Mouse (Mus musculus): ENCODE data around the gene Cldn2.
A peak's percentile ranks its signal among the peaks of the same experiment; 100 is the strongest.
"Not testable (repeated sequence)": the region's sequence is repeated elsewhere in the genome, so short reads cannot be mapped to it uniquely, and the experiment has no call there.

Gene Cldn2

DNA sequence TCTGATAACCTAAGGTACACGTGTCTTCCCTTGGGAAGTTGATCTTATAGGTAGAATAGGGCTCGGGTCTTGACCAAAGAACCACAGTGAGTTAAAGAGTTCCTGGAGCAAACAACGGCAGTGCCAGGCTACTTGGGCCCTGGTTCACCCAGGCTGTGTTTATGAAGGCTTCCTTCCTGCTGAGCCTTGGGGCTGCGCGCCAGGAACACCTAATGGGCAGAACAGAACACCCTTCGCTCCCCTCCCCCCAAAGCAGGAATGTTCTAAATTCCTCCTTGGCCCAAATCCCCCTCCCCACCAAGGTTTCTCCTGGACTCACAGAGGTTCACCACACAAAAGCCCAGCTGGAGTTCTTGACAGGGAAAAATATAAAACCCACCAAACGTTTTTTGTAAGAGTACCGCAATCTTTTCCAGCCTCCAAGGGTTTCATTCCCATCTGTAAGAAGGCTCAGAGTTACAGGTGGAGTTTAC, at the start of gene Cldn2:
Gene Cldn2 (plus strand): TSS at position 423 of the 473 bp plus-strand sequence.
- DNase-seq = no peak

DNA sequence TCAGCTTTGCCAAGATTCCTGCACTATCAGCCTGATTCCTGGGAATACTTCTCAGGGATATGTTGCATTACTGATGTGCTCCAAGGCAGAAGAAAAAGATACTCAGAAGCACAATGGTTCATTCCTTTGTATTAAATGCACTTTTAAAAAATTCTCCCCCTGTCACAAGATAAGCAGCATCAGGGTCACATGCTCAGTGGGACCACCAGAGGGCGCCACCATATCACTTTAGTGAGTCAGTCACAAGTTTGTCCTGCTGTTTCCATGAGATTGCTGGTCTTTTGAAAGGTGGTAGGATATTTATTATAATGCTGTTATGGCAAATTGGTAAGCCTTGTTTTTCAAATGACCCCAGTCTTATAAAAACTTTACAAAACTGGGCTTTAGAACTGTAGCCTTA, 48.8 kb upstream of the Cldn2 start:
- peak; percentile 52 for DNase-seq

DNA sequence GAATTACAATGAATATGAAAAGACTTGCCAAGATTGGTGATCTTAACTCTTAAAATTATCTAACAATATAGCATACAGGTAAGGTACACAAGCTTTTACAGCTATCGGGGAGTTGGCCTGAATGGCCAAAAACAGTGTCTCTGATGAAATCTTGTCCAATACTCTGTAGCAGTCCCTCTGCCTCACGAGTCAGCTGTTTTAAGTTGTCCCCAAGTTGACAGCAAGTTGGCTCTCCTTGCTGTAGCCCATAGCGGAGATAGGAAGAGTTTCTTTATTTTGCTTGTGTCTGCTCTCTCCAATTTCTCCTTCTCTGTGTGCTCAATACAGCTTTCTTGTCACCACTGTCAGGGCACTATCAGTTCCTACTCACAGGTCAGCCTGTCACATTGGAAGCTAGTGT, 42.0 kb upstream of the Cldn2 start:
- not testable (repeated sequence) for DNase-seq

DNA sequence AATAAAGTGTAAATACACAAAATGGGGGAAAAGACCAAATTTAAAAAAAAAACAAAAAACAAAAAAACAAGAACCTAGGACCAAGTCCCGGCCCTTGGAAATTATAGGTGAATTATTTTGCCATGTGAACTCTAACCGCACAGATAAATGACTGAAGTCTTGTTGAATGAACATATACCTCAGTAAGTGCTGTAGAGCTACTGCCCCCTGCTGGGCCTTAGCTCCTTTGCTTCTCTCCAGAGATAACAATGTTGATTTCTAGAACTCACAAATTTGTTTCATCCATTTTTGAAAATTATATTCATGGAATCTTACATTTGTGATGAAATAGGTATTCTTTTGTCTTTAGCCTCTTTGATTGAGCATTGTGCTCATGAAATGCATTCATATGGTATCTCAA, 38.1 kb upstream of the Cldn2 start:
- DNase-seq = peak; percentile 35

DNA sequence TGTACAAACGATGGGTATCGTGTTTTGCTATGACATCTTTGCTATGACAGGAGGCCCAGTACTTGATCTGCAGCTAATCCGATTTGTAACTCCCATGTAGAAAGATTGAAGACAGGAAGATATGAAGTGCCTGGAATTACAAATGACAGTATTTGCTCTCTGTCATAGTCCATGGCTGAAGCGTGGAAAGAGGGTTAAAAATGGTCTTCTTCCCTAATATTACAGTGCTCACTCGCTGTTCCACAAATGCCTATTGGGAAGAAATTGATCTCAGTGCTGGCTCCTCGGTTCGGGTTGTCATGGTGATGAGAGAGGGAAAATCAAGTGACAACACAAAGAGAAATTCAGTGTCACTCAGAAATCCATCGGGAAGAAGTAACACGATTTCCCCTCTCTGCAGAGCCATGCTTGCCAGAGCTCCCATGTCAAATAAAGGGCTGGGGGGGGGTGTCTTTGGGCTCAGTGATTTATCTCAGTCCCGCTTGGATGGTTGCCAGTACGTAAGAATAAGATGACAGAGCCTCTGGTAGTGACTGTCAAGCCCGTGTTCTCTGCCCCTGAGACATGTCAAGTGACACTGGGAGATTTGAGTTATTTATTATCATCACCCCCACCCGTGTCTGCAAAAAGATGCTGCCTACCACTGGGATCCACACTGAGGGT, 30.5 kb upstream of the Cldn2 start:
- DNase-seq = no peak

DNA sequence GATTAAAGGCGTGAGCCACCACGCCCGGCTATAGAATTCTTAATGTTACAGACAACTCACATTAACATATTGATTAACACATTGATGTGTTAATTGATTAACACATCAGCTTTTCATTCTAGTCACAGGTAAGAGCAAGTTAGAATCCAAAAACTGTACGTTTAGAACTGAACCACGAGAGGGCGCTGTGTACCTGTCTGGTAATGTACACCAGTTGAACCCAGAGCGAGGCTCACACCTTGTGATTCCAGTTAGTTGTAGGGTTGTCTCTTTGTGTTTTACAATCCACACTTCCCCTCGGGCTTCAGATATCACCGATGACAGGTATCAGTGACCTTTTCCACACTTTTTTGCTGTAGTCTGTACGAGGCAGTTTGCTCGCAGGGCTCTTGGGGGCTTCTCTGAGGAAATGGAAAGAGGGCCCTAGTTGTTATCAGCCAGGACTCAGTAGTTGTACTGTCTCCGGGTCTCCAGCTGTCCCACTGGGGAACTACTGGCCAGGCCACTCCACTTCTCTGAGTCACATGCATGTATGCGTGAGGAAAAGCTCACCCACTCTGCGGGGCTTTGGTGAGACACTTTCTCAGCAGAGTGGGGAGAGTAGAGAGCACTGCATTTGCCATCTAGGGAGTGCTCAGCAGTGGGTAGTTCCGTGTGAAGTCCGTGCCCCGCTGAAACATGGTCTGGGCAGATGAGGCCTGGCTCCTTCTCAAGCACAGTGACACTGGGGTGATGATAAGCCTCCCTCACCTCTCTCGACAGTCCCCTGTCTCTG, 26.1 kb upstream of the Cldn2 start:
- DNase-seq = peak; percentile 74

DNA sequence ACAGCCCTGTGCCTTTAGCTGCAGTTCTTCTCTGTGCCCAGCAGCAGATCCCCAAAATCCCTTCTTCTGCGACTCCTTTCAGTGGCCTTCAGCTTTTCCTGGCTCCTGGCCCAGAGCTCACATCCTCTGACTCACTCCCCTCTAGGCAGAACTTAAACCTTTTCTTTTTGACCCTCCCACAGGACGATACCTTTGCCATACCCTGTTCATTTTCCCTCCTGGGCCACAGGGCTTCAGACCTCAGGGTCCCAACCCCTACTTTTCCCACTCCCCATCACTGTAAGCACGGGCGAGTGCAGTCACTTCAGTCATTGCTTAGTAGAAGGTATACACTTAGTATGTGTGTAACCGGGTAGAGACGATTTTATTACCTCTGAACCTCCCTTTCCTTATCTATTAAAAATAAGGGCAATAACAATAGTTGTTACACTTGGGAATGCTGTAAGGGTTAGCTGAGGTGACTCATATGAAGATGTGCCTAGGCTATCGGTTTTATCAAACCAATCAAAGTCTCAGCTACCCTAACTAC, 25.5 kb upstream of the Cldn2 start:
- no peak for DNase-seq

DNA sequence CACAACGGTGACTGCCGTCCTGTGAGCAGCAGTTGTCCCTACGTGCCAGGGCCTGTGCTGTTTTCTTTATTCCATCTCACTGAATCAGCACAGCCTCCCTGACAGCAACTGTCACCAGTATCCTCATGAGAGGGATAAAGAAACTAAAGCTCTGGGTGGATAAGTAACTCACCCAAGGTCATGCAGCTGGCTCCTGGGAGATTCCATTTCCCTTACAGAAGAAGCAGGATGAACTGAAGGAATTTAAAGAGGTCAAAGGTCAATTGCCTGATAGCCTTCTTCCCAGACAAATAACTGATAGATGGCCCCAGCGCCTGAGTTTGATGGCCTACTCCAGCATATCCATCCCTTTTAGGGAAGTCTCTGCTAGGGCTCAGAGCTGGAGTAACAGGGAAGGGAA, 23.3 kb upstream of the Cldn2 start:
- peak; percentile 9 for DNase-seq

DNA sequence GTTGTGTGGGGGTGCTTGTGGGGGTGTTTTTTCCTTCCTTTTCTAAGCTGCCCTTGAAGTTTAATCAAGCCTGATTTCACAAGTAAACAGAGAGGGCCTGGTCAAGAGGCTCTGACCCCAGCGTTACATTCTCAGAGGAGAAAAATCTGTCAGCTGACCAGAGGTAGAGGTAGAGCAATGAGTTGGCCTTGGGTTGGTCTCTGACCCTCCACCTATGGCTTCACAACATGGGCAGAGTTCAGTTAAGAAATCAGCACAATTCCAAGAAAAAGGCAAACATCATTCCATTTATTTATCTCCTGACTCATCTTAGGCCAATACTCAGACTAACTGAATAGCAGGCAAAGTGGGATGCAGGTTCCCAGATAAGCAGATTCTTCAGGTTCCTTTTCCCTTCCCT, 21.7 kb upstream of the Cldn2 start:
- no peak for DNase-seq

DNA sequence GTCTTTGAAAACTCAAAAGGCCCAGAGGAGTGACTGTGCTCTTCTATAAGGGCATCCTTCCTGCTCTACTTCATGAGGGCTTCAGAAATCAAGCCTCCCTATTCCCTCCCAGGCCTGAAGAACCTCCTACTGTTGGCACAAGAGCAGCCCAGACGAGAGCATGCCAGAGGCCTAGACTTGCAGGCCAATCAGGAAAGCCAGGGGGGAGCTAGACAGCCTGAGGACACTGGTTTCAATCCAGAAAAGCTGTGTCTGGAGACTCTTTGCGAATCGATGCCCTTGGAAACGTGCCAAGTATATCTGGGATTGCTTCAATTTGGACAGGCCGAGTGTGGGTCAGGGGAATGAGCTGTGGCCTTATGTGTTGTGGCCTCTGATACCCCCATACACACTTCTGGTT, 21.2 kb upstream of the Cldn2 start:
- no peak for DNase-seq

DNA sequence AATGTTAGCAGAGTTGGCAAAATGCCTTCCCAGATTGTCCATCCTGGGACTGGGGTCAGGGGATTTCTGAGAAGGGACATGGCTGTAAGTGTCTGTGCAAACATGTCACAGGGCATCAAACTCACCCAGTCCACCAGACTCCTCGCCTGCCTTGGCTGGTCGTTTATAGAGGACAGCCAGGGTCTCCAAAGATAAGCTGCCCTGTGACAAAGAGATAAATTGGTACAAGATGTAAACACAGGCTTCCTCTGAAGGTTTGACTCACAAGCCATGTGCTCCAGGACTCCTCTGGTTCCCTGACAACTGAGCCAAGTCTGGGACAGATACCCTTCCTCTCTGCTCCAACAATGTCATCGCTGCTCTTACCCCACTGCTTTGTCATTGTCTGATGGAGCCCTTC, 19.6 kb upstream of the Cldn2 start:
- DNase-seq = no peak

DNA sequence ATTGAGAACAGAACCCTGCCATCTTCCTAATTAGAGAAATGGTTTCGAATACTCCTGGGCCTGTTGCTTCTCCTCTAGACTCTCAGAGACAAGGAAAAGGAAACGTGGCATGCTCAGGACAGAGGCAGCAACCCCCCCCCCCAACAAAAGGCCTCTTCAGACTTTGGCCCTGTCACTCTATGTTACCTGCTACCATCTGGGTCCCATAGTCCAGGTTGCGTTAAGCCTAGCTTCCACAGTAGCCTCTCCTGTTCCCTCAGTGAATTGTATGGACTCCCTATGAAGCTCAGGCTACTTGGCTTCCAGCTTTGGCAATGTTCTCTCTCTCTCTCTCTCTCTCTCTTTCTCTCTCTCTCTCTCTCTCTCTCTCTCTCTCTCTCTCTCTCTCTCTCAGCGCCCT, 19.1 kb upstream of the Cldn2 start:
- no peak for DNase-seq

DNA sequence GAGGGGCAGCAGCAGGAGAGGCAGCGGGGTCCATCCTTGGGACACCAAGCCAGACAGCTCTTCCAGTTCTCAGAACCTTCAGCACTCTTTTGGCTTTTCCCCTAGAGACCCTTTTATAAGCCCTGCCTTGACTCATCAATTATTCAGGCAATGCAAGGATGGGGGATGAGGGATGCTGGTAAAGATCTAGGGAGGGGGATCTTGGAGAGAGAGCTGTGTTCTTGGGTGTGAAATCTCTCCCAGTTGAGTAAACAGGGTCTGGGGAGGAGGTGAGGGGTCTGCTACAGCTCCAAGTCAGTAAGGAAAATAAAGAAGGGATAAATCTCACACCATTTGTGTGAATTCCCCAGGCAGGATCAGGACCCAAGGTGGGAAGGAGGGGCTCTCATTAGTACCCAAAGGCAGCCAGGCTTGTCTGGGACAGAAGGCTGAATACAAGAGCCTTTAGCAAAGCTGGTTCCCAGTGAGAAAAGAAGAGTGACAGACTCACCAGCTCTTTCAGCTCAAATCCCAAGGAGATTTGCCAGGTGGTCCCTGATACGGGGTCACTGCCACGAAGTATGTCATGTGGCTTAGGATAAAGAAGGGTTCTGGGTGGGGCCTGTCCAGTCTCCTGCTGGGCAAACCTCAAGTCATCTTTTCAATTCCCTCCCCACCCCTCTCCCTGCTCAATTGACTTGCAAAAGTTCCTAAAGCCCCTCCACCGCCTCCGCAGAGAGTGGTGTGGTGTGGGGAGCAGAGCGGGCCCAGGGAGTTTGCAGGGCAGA, 18.2 kb upstream of the Cldn2 start, which contains the start of gene Ripply1:
Gene Ripply1 (minus strand): TSS at position 76 of the 767 bp plus-strand sequence.
- DNase-seq = peak; percentile 13

DNA sequence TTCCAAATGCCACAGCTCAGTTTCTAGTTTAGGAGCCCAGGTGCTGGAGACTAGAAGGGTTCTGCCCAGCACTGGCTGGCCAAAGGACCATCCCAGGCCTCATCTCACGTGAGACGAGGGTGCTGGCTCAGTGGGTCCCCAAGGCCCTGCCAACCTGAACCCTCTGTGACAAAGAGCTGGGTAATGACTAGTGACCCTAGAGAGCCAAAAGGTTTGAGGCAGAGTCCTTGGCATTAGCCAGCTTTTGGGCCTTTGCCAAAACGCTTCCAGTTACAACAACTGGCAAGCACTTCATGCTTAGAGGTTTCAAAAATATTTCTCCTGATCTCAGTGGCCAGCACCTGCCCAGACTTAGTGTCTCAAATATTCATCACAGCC, 17.6 kb upstream of the Cldn2 start:
- DNase-seq = no peak

DNA sequence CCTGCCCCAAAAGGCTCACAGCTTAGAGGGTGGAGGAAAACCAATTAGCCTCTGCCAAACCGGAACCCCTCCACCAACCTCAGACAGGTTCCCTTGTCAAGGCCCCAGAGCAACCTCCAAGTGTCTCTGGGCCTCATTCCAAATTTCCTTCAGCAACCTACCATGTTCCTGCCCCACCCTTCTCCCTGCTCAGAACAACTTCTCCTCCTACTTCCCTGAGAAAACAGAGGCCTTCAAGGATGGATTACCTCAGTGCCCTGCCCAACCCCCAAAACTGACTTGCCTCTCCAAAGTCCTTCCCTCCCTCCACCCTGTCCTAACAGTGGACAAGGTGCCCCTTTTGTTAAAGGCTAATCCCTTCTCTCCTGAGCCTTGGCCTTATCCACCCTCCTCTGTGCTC, 14.9 kb upstream of the Cldn2 start:
- DNase-seq = no peak

DNA sequence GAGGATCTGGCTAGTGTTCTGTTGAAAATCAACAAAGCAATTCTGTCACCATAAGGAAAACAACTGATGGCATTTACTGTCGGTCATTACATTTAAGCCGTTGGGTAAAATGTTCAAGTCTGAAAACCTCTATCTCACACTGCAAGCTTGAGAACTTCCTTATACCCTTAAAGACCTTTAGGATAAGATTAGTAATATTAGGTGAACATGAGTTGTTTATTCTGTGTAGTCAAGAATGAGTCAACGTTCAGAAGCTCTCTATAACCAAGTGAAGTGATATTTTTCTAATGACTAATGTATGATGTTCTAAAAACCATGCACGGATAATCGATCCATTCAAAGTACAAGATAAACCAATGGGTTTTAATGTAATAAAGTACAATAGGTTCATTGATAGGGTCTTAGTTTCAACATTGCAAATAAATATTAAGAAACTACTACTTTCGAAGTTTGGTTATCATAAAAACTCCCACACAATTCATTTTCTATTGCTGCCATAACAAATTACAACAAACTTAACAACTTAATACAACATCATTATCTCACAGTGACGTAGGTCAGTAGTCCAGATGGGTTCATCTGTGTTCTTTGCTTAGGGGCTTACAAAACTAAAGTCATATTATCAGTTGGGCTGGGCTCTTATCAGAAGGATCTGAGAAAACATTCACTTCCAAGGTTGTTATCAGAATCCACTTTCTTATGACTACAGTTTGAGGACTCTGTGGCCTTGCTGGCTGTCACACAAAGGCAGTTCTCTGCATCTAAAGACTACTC, 6.4 kb upstream of the Cldn2 start:
- DNase-seq = no peak

DNA sequence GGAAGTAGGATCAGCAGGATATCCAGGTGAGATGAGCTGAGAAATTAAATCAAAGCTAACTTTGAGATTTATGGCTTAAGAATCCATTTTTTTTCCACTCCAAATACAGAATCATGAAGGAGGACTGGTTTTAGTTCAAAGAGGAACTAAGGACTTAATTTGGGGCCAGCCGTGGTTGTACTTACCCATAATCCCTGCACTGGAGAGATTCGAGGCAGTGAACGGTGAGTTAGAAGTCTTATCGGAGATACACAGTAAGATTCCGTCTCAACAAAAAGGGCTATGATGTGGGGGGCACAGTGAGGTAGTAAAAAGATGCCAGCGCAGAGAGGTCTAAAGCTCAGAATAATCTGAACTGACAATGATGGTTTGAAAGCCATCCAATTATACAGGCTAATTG, 4.6 kb upstream of the Cldn2 start:
- no peak for DNase-seq

DNA sequence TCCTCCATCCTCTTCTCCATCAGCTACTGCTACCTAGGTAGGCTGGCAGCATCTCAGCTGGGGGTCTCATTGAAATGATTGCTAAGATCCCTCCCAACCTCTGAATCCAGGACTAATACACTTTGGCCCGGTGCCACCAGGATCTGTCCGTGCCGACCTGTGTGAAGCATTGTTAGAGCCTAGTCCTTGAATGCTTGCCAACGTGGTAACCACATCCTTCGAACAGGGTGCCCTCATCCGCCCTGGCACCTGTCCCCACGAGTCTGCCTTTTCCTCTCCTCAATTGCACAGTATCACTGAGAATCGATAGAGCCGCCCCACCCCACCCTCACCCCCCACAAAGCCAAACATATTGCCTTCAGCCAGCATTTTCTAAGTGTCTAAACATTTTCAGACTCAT, 2.8 kb upstream of the Cldn2 start:
- no peak for DNase-seq

DNA sequence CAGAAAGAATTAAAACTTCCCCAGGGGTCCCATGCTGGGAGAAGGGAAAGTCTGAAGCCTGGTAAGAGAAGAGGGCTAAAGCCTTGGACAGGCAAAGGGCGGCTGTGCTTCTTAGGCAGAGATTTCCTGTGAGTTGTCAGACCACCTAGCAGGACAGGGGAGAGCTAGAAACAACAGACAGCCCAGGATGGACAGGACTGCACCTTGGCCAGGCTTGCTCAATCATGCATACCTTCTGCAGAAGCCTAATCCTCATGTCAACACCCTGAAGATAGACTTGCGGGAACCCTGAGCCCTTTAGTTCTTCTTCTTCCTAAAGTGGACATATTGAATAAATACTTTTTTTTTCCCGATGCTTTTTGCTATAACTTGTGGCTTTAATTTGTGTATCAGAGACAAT, 675 bp upstream of the Cldn2 start:
- DNase-seq = no peak

DNA sequence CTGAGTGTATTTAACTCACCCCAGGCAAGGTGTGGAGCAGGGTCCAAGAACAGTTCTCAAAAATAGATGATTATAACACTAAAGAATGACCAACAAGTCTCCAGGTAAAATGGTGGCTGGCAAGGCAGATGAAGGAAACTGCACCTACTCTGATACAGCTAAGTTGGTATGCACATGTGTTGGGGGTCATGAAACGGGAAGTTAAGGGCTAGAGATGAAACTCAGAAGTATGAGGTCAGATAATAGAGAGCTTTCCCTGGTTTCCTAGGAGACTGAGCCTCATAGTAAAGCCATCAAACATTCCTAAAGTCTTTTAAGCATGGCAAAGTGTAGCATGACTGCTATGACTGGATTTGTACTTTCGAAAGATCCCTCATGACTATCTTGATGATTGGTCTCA, 2.4 kb downstream of the Cldn2 start:
- no peak for DNase-seq

DNA sequence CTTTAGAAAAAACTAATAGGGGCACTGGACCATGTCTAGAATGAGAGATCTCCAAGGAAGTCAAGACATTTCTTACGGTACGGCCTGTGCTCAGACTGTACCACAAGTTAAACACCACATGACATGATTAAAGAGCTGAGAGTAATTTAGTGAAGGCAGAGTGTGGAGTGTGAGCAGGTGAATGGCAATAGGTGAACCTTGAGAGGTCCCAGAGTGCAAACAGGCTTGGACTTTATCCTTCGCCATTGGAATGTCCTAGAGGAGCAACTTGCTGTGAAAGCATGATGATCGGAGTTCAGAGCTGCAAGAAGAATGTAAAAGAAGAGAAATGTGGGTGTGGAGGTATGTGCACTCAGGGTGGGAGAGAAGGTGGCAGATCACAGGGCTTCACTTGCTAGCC, 5.3 kb downstream of the Cldn2 start:
- no peak for DNase-seq

DNA sequence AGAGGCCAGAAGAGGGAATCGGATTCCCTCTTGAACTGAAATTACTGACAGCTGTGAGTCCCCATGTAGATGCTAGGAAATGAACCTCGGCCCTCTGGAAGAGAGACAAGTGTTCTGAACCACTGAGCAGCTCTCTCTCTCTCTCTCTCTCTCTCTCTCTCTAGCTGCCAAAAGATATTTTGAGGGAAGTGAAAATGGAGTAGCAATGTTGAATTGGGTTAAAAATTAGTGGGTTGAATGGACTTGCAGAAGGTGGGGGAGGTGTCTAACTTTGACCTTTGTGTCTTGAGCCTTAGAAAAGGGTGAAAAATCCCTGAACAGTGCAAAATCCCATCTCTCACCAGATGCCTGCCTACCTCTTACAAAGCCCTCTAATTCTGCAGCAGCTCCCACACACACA, 6.8 kb downstream of the Cldn2 start:
- no peak for DNase-seq

DNA sequence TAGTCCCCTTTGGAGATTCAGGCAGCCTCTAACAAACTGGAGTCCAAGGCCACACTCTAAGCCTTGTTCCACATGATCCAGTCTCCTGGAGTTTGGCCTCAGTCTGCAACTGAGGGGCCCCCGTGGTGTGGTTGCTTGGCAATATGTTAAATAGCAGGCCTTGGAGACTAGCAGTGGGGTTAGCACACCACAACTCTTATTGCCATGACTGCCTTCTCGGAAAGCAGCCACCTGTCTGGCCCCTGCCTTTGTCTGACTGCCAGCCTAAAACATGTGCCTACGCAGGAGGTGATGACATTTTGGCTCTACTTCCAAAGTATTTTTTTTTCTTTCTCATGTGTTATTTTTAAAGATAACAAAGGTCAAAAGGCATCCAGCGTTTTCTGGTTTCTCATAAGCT, 7.5 kb downstream of the Cldn2 start:
- DNase-seq = peak; percentile 5
